18 mouse cellular contexts compared by ENCODE assay signal in genomic region chr11:16956115-16956862, GRCm38 (mm10). TPM values are rescaled to one million over a fixed set of nuclear protein-coding genes. Genes with fewer than 3 reads are reported as not detected.
DNase-seq lines count a peak whose midpoint lies in the region; ATAC-seq lines count a peak whose summit lies in the region.
"Had no signal": no experiment of that assay in that cellular context is flagged by ENCODE, and none has a peak within 500 bp of the region (broad histone marks: within the 10 kb centered on the region; RNA-seq: fewer than 3 reads in every experiment).

No protein-coding gene starts in this region.

- peak; percentile 52 for DNase-seq in CD4-positive helper T cell, adult 2 months (ENCODE audit: low read depth, low spot score)
- peak; percentile 44 for DNase-seq in naive thymus-derived CD4-positive, alpha-beta T cell, adult 2 months (ENCODE audit: low read depth)
- no peak for DNase-seq in retina, postnatal 1 day
- no peak for DNase-seq in adrenal gland, postnatal 14 days
- no peak for DNase-seq in heart, adult 18-20 months
- DNase-seq: adrenal gland, adult 2 months; cerebellum, adult 11-12 months; cerebellum, postnatal 14 days; heart, postnatal 4 days; kidney, adult 9 months; kidney, postnatal 36 days; left cerebral cortex, postnatal 4 days; liver, embryonic 13.5 days; right cerebral cortex, adult 18-20 months; thymus, postnatal 4 days had no signal

- ATAC-seq in activated CD4-positive, CD25-positive, alpha-beta regulatory T cell, adult 4 months = peak; percentile 69
- peak; percentile 65 for ATAC-seq in inflammation-experienced regulatory T-cells, adult 6 months
- ATAC-seq: midbrain, embryonic 15.5 days had no signal

RNA-seq across cellular contexts. Expression of gene Fbxo48, which starts 5.1 kb away (rescaled TPM):
- polyA plus RNA-seq in activated CD4-positive, CD25-positive, alpha-beta regulatory T cell, adult 4 months (2017; shearing (Covaris generic)) = 1 to 10 TPM in 1 of 2 experiments, under 1 TPM in 1; 0.79 to 1.3 TPM
- 1 to 10 TPM in 2 of 3 experiments, under 1 TPM in 1; 0.36 to 1.8 (median 1.2) TPM for polyA plus RNA-seq in inflammation-experienced regulatory T-cells, adult 6 months (2017; shearing (Covaris generic))
- total RNA-seq in adrenal gland, postnatal 14 days (2021) = 0.56 and 2.1 TPM in 2 replicates
- total RNA-seq in heart, adult 18-20 months (2021) = under 1 TPM in 1 of 2 experiments, not detected in 1; 0.25 TPM

Comparison
In these comparisons a context has a peak if more than half of its experiments do, and no peak if none do; other contexts are left out.
1. DNase-seq: peak in CD4-positive helper T cell, adult 2 months (single experiment) and naive thymus-derived CD4-positive, alpha-beta T cell, adult 2 months (single experiment); none in retina, postnatal 1 day (single experiment), adrenal gland, postnatal 14 days (single experiment) and heart, adult 18-20 months (0 of 2).